Mouse (Mus musculus): ENCODE results near the gene Itpkb.

Itpkb gene

GRCm38 (mm10) chr1:180397734-180398133 is 67.4 kb downstream of the Itpkb start:
- DNase-seq (ENCODE audit: low spot score) = no peak

- no peak for DNase-seq (ENCODE audit: low spot score)
Measured at GRCm38 (mm10) chr1:180398446-180398845, 68.2 kb downstream of the Itpkb start.

GRCm38 (mm10) chr1:180400691-180401455 is 70.6 kb downstream of the Itpkb start:
- no peak for DNase-seq (ENCODE audit: low spot score)

DNA sequence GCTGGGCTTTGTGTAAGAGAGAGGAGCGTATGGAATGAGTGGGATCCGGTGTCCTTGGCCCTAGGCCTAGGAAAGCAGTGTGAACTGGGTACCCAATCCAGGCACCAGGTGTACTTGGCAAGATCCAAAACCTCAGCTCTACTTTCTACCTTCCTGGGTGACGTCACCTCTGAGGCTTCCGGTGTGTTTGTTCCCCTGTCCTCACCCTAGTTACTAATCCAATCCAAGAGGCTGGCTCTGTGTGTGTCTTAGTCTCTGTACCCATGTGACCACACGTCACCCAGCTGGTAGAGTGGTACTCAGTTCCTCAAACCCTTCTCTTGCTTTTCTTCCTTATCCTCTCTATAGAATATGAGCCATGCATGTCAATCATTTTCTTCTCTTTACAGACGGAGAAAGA is 71.4 kb downstream of the Itpkb start:
- no peak for DNase-seq (ENCODE audit: low spot score)

DNA sequence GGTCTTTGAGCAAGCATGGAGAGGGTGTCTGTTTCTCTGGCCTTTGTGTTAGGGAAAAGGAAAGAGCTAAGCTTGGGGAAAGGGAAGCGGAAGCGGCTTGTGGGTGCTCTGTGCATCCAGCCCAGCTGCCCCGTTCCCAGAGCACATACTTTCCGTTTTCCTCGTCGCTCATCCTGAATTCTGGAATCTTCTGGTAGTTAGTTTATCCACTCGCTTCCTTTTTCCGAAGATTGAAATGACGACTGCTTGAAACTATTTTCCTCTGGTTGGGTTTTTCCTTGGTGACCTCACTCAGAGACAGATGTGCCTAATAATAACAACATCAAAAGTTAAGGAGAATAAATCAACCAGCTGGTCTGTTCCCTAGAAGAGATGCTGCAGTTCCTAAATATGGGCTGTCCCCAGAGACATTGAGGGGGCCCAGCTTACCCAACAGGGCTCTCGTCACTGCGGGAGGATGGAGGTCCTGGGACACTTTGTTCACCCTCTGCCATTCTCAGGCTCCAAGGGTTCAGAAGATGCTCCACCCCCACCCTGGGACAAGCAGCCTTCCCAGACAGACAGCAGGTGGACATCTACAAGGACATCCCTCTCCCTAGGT is 72.3 kb downstream of the Itpkb start:
- DNase-seq (ENCODE audit: low spot score) = no peak

GRCm38 (mm10) chr1:180403357-180403693 is 73.0 kb downstream of the Itpkb start:
- no peak for DNase-seq (ENCODE audit: low spot score)

GRCm38 (mm10) chr1:180403694-180404606 is 73.7 kb downstream of the Itpkb start:
- no peak for DNase-seq (ENCODE audit: low spot score)

- no peak for DNase-seq (ENCODE audit: low spot score)
Measured at GRCm38 (mm10) chr1:180404706-180405105, 74.4 kb downstream of the Itpkb start.

- DNase-seq (ENCODE audit: low spot score) = no peak
Measured at GRCm38 (mm10) chr1:180405576-180406335, 75.5 kb downstream of the Itpkb start.

- no peak for DNase-seq (ENCODE audit: low spot score)
Measured at GRCm38 (mm10) chr1:180406336-180407035, 76.2 kb downstream of the Itpkb start.

DNA sequence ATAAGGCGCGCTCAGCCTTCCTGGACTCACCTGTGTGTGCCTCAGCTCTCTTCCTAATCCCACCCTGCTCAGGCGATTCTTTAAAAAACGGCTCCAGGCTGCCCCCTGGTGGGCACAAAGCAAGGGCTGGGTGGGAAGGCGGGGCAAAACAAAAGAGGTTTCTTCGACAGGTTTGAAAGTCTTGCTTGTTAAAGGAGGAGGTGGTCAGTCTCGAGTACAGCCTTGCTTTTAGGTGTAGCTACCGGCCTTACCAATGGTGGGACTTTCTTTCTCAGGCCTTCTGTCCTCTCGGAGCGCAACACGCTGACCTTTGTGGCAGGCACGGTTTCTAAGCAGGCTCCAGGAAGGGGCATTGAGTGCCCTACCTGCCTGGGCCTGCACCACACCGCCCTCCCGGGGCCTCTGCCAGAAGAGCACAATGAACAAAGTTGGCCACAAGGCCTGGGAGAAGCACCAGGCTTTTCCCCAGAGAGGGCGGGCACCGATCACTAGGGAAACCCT is 76.9 kb downstream of the Itpkb start:
- DNase-seq (ENCODE audit: low spot score) = no peak

- DNase-seq (ENCODE audit: low spot score) = no peak
Measured at GRCm38 (mm10) chr1:180407727-180408719, 77.7 kb downstream of the Itpkb start.

GRCm38 (mm10) chr1:180408832-180409231 is 78.5 kb downstream of the Itpkb start:
- DNase-seq (ENCODE audit: low spot score) = no peak

DNA sequence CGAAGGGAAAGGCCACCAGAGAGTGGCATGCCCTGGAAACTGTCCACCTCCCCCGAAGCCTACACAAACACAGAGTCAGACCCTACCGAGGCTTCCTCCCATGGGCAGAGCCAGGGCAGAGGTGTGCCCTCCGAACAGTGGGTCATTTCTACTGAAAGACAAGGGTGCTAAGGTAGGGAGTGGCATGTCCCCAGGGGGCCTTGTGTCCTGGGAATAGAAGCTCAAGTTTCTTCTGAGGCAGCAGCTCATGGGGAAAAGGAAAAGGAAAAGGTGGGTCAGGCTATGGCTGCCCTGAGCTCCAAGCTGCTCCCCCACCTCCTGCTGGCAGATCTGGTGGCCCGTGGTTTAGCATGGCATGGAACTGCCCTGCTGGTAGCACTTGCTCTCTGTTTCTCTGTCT is 79.5 kb downstream of the Itpkb start:
- no peak for DNase-seq (ENCODE audit: low spot score)

DNA sequence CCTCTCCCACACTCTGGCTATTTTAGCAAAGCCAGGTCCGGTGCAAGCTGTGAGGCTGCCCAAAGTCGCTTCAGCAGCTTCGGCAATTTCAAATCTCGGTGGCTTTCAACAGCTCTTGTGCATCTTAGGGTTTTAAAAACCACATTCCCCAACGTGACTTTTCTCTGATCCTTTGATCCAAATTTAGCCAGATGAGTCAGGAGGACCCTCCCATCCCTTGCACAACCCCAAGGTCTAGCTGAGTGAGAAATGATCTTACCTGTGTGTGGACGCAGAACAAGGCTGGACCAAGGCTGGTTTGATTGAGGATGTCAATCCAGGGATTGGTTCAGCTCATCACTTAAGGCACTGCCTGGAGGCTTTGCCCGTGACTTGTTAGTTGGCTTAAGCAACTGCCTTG is 80.0 kb downstream of the Itpkb start:
- DNase-seq (ENCODE audit: low spot score) = no peak

GRCm38 (mm10) chr1:180415064-180415463 is 84.8 kb downstream of the Itpkb start:
- DNase-seq (ENCODE audit: low spot score) = no peak

DNA sequence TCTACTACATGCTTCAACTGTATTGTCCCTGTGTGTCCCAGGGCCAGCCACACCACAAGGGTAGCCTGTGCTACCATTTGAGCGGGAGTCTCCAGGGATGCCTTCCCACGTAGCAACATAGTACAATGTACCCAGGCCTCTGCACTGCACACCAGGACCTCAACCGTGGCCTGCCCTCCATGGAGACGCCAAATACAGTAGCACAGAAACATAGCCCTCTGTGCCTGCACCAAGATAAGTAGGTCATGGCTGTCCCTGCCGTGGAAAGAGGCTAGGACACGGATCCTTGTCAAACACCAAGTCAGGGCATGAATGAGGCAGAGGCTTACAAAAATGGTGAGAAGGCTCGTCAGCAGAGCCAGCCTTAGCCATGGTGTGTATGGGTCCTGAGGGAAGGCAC is 85.6 kb downstream of the Itpkb start:
- DNase-seq (ENCODE audit: low spot score) = no peak

DNA sequence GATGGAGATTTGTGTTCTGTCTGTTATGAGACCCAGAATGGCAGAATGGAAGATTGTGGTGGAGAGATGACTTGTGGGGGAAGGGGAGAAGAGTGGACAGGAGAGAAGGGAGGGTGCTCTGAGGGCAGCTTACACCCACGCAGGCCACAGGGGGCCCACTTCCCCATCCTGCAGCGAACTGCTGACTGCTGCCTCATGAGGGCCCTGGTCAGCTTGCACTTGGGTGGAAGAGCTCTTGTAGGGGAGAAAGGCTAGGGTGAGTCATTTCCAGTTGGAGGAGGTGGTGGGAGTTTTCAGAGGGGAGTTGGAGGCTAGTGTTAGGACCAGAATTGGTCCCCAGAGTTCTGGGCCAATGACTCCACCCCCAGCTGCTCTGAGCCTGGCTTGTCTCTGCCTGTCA is 86.8 kb downstream of the Itpkb start:
- DNase-seq (ENCODE audit: low spot score) = no peak

- DNase-seq (ENCODE audit: low spot score) = no peak
Measured at GRCm38 (mm10) chr1:180419059-180419458, 88.8 kb downstream of the Itpkb start.
